Mouse (Mus musculus): Measurements from ENCODE around the gene Rras2. TPM values are rescaled to one million over a fixed set of nuclear protein-coding genes. Genes with fewer than 3 reads are reported as not detected.
A peak's percentile ranks its signal among the peaks of the same experiment; 100 is the strongest.

Gene Rras2
- total RNA-seq, 1 experiment from 2014 or later: 9.2 TPM

DNA sequence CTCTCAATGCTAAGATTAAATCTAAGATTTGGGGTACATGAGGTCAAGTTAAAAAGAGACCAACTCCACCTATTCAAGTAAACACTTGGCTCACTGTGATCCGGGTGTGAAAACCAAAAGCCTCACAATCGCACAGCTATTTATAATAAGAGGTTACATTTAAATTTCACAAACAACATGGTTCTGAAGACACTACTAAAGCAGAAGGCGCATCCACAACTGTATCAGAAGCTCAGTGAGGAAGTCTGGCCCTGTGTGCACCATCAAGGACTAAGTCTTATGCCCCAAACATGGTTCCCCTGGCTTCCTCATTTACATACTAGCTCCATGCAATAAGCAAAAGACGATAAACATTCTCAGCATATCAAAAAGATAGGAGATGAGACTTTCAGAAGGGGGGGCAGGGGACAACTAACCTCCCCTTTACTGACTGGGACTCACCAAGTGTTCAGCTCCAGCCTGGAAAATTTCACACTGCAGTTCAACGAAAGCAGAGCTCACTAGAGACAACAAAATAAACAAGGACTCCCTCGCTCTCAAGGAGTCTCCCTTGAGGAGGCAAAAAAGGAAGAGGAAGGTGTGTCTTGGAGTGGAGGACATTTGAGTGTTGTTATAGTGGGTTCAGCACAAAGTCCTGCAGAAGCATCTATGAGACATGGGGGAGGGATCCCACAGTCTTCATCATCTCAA lies 31.4 kb downstream of the Rras2 start:
- ATAC-seq (replicated peaks in 1 of 2; ENCODE audit: insufficient read depth in 1 of 2, low FRiP score in 2 of 2, low TSS enrichment in 1 of 2, low read depth in 1 of 2, poor library complexity in 2 of 2, severe bottlenecking in 2 of 2): no peak

DNA sequence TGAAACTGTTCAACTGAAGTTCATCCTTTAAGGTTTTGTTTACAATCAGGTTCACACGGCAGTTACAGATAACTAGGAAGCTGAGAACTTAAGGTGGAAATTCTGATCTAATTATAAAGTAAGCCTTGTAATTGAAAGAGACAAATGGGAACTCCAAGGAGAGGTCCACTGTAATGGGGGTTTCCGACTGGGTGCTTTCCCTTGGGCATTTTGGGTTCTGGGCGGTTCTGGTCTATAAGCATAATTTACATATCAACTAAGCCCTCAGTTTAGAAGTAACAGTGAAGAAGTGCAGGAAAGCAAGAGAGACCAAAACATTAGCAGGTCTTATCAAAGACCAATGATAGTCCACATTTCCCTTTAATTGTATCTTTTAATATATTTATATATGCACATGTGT lies 33.8 kb downstream of the Rras2 start:
- no peak for ATAC-seq (replicated peaks in 1 of 2; ENCODE audit: insufficient read depth in 1 of 2, low FRiP score in 2 of 2, low TSS enrichment in 1 of 2, low read depth in 1 of 2, poor library complexity in 2 of 2, severe bottlenecking in 2 of 2)

GRCm38 (mm10) chr7:114083088-114083487 lies 34.5 kb downstream of the Rras2 start:
- ATAC-seq (replicated peaks in 1 of 2; ENCODE audit: insufficient read depth in 1 of 2, low FRiP score in 2 of 2, low TSS enrichment in 1 of 2, low read depth in 1 of 2, poor library complexity in 2 of 2, severe bottlenecking in 2 of 2): no peak

GRCm38 (mm10) chr7:114081633-114082420 lies 35.8 kb downstream of the Rras2 start:
- ATAC-seq (replicated peaks in 1 of 2; ENCODE audit: insufficient read depth in 1 of 2, low FRiP score in 2 of 2, low TSS enrichment in 1 of 2, low read depth in 1 of 2, poor library complexity in 2 of 2, severe bottlenecking in 2 of 2): peak; percentile 51 to 58; a peak in 2 of 4 replicates

DNA sequence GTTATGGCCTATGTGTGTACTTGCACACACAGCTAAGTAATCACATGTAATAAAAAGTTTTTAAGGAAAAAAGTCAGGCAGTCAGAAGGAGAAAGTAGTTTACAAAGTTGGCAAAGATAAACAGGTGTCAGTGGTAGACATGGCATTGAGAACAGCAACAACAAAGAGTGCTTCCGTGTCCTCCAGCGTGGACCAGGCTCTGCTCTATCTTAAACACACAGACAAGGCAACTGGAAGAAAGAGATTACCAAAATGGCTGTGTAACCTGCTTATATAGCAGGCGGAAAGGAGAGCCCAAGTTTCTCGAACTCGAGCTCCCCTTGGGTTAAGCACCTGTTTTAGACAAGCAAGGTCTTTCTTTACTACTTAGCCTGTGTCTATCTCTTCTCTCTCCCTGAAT lies 37.3 kb downstream of the Rras2 start:
- no peak for ATAC-seq (replicated peaks in 1 of 2; ENCODE audit: insufficient read depth in 1 of 2, low FRiP score in 2 of 2, low TSS enrichment in 1 of 2, low read depth in 1 of 2, poor library complexity in 2 of 2, severe bottlenecking in 2 of 2)

- no peak for ATAC-seq (replicated peaks in 1 of 2; ENCODE audit: insufficient read depth in 1 of 2, low FRiP score in 2 of 2, low TSS enrichment in 1 of 2, low read depth in 1 of 2, poor library complexity in 2 of 2, severe bottlenecking in 2 of 2)
These were observed 38.2 kb downstream of the Rras2 start for GRCm38 (mm10) chr7:114079343-114079742.

- no peak for ATAC-seq (replicated peaks in 1 of 2; ENCODE audit: insufficient read depth in 1 of 2, low FRiP score in 2 of 2, low TSS enrichment in 1 of 2, low read depth in 1 of 2, poor library complexity in 2 of 2, severe bottlenecking in 2 of 2)
These were observed 43.0 kb downstream of the Rras2 start for GRCm38 (mm10) chr7:114074595-114074994.

- no peak for ATAC-seq (replicated peaks in 1 of 2; ENCODE audit: insufficient read depth in 1 of 2, low FRiP score in 2 of 2, low TSS enrichment in 1 of 2, low read depth in 1 of 2, poor library complexity in 2 of 2, severe bottlenecking in 2 of 2)
These were observed 43.4 kb downstream of the Rras2 start for GRCm38 (mm10) chr7:114074133-114074532.

DNA sequence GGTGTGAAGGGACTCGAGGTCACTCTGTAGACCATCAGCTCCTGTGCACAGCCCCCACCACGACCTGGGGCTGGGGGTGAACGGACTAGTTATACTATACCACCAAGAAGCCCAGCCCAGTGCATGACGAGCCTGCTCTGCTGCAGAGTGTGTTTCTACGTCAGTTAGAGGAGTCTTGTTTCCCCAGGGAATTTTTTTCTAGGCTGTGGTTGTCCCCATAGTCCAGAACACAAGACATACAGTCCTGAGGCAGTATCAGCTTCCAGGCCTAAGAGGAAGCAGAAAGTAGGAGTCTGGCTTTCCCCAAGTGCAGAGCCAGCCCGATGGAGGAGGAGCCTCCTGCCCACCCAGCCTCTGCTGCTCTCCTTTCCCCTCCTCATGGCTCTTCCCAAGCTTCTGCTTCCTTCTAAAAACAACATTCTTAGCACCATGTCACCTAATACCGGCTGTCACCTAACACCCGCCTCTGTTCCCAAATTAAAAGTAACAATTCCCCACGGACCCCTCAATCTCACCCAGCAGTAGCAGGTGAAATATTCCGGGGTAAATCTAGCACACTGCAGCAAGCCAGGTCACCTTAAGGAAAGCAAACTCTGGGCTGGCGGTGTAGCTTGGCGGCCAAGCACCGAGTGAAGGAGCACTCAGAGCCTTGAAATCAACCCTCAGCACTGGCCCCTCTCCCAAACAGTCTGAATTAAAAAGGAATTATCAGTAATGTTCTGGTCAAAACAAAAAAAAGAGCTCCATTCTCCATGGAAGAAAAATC lies 45.5 kb downstream of the Rras2 start:
- ATAC-seq (replicated peaks in 1 of 2; ENCODE audit: insufficient read depth in 1 of 2, low FRiP score in 2 of 2, low TSS enrichment in 1 of 2, low read depth in 1 of 2, poor library complexity in 2 of 2, severe bottlenecking in 2 of 2): no peak

GRCm38 (mm10) chr7:114071395-114071794 lies 46.2 kb downstream of the Rras2 start:
- no peak for ATAC-seq (replicated peaks in 1 of 2; ENCODE audit: insufficient read depth in 1 of 2, low FRiP score in 2 of 2, low TSS enrichment in 1 of 2, low read depth in 1 of 2, poor library complexity in 2 of 2, severe bottlenecking in 2 of 2)

DNA sequence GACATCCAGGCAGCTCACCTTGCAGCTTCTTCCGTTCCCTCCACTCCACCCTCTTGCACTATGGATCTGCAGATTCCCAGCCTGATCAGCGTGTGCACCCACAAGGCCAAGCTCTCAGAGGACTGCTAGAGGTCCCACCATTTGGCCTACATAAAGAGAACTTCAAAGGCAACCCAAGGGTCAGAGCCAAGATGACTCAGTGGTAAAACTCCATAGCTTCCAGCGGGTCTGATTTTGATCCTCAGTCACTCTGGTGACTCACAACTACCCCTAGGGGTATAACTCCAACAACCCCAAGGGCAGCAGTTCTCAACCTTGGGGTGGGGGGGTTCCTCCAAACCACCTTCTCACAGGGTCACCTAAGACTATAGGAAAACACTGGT lies 47.1 kb downstream of the Rras2 start:
- no peak for ATAC-seq (replicated peaks in 1 of 2; ENCODE audit: insufficient read depth in 1 of 2, low FRiP score in 2 of 2, low TSS enrichment in 1 of 2, low read depth in 1 of 2, poor library complexity in 2 of 2, severe bottlenecking in 2 of 2)

DNA sequence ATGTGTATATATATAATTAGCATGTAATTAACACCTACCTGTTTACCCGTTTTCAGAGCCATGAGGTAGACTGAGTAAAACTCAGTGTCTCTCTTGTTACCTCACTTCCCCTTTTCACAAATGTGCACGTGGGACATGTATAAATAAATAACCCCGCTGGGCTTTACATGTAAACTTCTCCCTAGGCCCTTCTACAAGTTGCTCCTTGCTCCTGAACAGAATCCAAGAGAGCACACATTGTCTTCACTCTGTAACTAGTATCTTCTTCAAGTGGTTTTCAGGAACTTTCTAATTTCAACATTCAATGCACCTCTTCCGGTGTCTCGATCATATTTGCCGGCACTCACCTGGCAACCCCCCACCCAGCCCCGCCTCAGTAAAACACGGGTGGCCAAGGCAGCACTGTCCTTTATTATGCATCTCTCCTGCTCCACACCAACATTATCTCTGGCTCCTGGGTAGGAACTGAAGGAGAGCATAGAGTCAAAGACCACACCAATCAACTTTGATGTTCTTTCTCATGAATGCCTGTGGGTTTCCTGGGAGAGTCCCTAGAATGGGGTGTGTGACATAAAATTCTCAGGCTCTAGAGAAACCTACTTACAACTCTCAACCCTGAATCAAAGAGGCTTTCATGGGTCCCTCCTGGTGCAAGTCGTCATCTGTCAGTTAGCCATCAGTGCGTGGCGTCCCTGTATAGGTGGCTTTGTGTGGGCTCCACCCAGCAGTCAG lies 47.7 kb downstream of the Rras2 start:
- no peak for ATAC-seq (replicated peaks in 1 of 2; ENCODE audit: insufficient read depth in 1 of 2, low FRiP score in 2 of 2, low TSS enrichment in 1 of 2, low read depth in 1 of 2, poor library complexity in 2 of 2, severe bottlenecking in 2 of 2)

DNA sequence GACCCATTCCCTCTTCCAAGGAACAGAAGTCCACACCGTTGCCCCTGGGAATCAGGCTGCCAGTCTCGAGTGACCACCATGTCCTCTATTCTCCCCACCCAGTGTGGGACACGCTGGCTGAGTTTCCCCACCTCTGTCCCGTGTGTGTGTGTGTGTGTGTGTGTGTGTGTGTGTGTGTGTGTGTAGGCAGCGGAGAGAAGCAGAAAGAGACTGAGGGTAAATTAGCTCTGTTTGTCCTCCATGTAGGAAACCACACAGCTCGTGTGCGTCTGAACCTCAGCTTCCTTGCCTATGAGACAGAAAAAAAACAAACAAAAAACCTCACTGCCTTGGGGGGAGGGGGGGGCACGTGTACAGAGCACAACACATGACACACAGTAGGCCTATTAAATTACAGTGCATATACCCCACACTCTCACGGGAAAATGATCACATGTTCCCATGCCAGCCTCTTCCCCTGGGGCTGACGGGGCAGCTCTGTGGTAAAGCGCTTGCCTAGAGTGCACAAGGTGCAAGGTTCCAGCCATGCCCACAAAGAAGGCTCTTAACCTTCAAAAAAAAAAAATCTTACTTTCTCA lies 48.5 kb downstream of the Rras2 start:
- peak; percentile 51 to 56 for ATAC-seq (replicated peaks in 1 of 2; ENCODE audit: insufficient read depth in 1 of 2, low FRiP score in 2 of 2, low TSS enrichment in 1 of 2, low read depth in 1 of 2, poor library complexity in 2 of 2, severe bottlenecking in 2 of 2)

GRCm38 (mm10) chr7:114066529-114067178 lies 50.9 kb downstream of the Rras2 start:
- peak; percentile 86 to 89 for ATAC-seq (replicated peaks in 1 of 2; ENCODE audit: insufficient read depth in 1 of 2, low FRiP score in 2 of 2, low TSS enrichment in 1 of 2, low read depth in 1 of 2, poor library complexity in 2 of 2, severe bottlenecking in 2 of 2)

- ATAC-seq (replicated peaks in 1 of 2; ENCODE audit: insufficient read depth in 1 of 2, low FRiP score in 2 of 2, low TSS enrichment in 1 of 2, low read depth in 1 of 2, poor library complexity in 2 of 2, severe bottlenecking in 2 of 2): no peak
These were observed 52.0 kb downstream of the Rras2 start for GRCm38 (mm10) chr7:114065407-114066185.

GRCm38 (mm10) chr7:114063966-114064365 lies 53.6 kb downstream of the Rras2 start:
- no peak for ATAC-seq (replicated peaks in 1 of 2; ENCODE audit: insufficient read depth in 1 of 2, low FRiP score in 2 of 2, low TSS enrichment in 1 of 2, low read depth in 1 of 2, poor library complexity in 2 of 2, severe bottlenecking in 2 of 2)
